Mouse (Mus musculus) mouse trophoblast stem cell (cell line): Measurements from ENCODE around the gene Shroom1.
"Not testable (repeated sequence)": the region's sequence is repeated elsewhere in the genome, so short reads cannot be mapped to it uniquely, and the experiment has no call there.

Source experiments
- in situ Hi-C, 2 experiments: fragments of 300-500 bp; cut with MseI, MboI; formaldehyde crosslinking; loops; 2 replicates in 1 of 2; 3 replicates in 1 of 2; pipeline ENCODE4 v1.15.1; 2025

Shroom1 gene

GRCm38 (mm10) chr11:53456474-53457371 is at the start of gene Shroom1, which contains the start of gene Gm10447:
Gene Shroom1, plus strand, starts transcription at chr11:53457205.
Gene Gm10447, minus strand, starts transcription at chr11:53457110.
- in situ Hi-C loops: no loop called here

DNA sequence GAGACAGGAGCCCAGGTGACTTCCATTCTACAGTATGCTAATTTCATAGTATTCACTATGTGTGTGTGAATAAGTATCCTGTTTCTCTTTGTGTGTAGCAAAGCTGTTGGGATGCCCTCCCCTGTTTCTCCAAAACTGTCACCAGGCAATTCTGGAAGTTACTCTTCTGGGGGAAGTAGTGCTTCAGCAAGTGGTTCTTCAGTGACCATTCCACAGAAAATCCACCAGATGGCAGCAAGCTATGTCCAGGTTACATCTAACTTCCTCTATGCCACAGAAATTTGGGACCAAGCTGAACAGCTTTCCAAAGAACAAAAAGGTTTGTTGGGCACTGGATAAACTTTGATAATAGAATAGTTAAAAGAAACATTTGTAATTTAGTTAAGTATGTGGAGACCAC is 45.3 kb upstream of the Shroom1 start:
- in situ Hi-C loops: no loop called here

GRCm38 (mm10) chr11:53413871-53414270 is 43.1 kb upstream of the Shroom1 start:
- in situ Hi-C loops: no loop called here

- in situ Hi-C loops: no loop called here
Measured at GRCm38 (mm10) chr11:53418048-53418447, 39.0 kb upstream of the Shroom1 start.

DNA sequence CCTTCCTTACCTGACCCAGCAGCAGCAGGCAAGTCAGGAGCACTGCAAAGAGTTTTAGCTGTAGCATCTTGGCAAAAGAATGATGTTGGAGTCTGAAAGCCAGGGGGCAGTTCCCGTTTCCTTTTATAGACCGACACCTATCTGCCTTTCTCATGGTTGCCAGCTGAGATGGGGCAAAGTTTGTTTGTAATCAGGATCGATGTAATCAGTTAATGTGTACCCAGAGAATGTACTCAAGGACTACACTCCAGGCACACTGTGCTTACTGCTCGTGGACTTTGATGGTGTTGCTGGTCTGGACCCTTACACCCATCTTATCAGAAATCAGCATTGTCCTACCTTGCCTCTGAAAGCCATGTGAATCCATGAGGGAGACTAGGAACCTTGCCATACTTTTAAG is 34.0 kb upstream of the Shroom1 start, which contains the start of gene Leap2:
Gene Leap2, minus strand, starts transcription at position 135 of the 400 bp plus-strand sequence.
- in situ Hi-C loops: no loop called here

DNA sequence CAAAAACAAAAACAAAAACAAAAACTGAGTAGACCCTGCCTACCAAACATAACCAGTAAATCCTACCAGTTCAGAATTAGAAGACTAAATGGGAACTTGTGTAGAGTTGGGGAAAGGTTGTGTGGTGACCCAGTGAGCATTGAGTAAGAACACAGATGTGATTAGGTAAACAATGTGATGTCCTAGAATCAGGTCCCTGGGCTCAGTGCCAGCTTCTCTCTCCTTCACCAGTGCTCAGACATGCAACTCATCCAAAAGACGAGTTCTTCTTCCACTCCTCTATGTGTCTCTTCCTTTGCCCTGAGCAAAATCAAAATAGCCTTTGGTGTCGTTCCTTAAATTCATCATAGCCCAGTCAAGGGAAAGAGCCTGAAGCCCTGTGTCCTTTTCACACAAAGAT is 32.2 kb upstream of the Shroom1 start:
- in situ Hi-C loops: no loop called here

DNA sequence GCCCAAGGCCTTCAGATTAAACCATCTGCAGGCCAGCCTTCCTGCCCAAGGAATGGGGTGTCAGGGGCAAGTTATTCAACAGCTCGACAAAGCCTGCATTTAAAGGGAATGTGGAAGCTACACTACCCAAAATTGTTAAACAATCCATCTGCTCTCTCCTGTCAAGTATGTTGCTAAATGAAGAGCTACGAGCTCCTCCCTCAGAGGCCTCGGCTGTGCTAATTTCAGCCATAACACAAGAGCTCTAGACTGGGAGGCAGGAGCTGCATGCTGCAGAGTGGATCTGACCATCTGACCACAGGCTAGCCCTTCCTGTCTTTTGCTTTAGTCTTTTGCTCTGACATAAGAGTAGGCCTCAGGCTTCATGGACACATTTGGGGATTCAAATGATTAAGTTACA is 31.8 kb upstream of the Shroom1 start:
- in situ Hi-C loops: no loop called here

DNA sequence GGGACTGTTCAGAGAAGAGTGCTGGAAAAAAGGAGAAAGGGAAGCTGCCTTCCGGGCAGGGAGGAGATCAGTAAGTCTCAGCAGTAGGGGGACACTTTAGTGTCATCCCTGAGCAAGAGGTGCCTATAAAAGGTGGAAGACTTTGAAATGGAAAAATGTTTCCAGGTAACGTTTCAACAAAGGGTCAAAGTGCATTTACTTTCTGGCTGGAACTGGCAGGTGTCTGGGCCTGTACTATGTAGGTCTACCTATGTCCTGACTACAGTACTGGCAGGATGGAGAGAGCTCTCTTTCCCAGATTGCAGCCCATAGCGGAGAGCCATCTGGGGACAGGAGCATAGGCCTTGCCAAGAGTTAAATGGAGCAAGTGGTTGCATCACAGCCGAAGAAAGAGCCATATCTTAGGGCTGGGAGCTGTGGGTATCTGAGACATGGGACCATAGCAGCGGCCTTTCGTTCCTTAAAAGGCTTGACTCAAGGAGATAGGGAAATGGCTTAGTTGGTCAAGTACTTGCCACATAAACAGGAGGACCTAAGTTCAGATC is 31.2 kb upstream of the Shroom1 start:
- in situ Hi-C loops: no loop called here

GRCm38 (mm10) chr11:53426914-53427313 is 30.1 kb upstream of the Shroom1 start:
- in situ Hi-C loops: not testable (repeated sequence)

DNA sequence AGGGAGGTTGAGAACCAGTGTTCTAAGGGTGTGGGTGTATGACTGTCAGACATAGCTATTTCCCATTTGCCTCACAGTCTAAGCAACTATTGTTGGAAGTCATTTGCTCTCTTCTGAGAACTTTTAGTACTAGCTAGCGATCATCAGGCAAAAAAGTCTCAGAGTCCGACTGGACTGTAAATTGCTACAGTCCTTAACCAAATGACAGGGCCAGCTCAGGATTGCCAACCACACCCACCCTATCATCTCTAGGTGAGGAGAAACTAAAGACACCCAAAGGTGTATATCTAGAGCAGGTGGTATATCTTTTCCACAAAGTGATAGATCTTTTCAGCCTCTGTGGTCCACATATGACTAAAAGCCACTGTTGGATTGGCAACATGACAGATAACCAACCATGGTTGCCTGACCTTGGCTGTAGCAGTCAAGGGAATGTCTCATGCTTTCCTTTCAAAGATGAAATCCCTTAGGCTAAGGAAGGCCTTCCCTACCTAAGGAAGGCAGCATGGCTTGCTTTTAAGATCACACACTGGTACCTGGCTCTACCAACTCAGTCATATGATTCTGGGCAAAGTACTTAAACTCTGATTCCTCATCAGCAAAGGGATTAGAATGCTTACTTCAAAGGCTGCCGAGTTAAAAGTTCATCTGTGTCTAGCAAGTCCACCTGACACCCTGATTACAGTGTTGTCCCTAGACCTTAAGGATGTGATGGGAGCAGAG is 28.9 kb upstream of the Shroom1 start:
- in situ Hi-C loops: no loop called here

DNA sequence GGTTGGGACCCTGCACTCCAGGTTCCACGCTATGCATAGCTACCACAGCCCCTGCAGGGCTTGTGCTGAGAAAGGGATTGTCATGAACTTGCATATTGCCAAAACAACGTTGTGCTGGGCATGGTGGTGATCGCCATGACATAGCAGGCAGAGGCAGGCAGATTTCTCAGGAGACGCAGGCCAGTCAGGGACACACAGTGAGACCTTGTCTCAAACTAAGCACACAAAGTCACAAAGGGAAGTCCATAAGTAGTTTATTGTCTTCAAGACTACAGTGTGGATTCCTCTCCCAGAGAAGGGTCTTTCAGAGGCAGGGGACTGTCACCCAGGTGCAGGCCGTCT is 28.3 kb upstream of the Shroom1 start:
- in situ Hi-C loops: no loop called here

DNA sequence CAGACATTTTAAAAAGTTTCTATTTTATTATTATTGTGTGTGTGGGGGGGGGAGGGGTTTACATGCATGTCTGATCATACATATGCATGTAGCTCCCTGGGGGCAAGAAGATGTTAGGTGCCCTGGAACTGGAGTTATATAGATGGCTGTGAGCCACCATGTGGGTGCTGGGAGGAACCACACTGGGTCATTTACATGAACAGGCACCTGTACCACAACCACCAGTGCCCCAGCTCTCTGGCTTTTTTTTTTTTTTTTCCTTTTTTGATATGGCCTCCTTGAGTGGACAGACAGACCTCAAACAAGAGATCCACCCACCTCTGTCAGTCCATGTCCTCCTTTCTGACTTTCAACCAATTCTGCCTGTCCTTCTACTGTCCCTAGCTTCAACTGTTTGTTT is 27.8 kb upstream of the Shroom1 start:
- in situ Hi-C loops: no loop called here

DNA sequence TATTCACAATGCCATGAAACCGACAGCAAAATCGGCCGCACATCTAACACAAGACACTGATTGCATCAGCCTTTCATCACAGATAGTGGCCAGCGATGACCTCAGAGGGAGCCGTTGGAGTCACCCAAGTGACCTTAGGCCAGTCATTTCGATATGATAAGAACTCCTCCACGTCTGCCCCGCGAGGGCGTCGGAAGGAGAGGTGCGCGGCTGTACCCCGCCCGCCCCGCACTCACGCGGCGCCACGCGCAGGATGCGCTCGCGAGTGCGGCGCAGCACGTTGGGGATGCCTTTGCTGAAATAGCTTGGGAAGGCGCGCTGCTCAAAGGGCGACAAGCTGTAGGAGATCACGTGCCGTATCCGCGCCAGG is 26.7 kb upstream of the Shroom1 start:
- in situ Hi-C loops: no loop called here

GRCm38 (mm10) chr11:53430670-53431346 is 26.2 kb upstream of the Shroom1 start, which contains the start of the genes Uqcrq and Gdf9:
Gene Uqcrq, minus strand, starts transcription at chr11:53430831.
Gene Gdf9, plus strand, starts transcription at chr11:53431023.
- in situ Hi-C loops: no loop called here

GRCm38 (mm10) chr11:53431347-53432056 is 25.5 kb upstream of the Shroom1 start:
- in situ Hi-C loops: no loop called here

- in situ Hi-C loops: no loop called here
Measured at GRCm38 (mm10) chr11:53433057-53433456, 23.9 kb upstream of the Shroom1 start.

- in situ Hi-C loops: no loop called here
Measured at GRCm38 (mm10) chr11:53435504-53435903, 21.5 kb upstream of the Shroom1 start.

GRCm38 (mm10) chr11:53436338-53436737 is 20.7 kb upstream of the Shroom1 start:
- in situ Hi-C loops: no loop called here

DNA sequence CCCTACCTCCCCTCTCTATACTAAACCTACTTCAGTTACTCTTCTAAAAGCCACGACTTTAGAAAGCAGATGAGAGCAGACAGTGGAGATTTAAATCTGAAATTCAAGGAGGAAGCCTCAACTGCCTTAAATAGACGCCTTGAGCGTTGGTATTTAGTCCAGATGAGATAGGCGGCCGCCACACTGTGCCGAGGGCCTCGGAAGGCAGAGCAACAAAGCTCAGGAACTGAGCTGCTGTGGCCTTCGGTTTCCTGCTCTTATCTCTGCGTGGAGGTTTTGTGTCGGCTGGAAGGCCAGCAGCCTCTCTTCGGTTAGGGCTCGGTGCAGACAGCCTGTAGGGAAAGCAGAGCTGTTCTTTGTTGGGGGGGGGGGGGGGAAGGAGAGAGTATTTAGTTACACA is 15.1 kb upstream of the Shroom1 start:
- in situ Hi-C loops: no loop called here

- in situ Hi-C loops: no loop called here
Measured at GRCm38 (mm10) chr11:53443861-53444260, 13.1 kb upstream of the Shroom1 start.

GRCm38 (mm10) chr11:53445562-53445961 is 11.4 kb upstream of the Shroom1 start:
- in situ Hi-C loops: no loop called here
